Mouse (Mus musculus): Measurements from ENCODE around the gene Ttll7. TPM values are rescaled to one million over a fixed set of nuclear protein-coding genes. Genes with fewer than 3 reads are reported as not detected.

Ttll7 gene
- polyA plus RNA-seq, 1 experiment, result 5.2 TPM

GRCm38 (mm10) chr3:146956792-146957191 lies 104.6 kb downstream of the Ttll7 start:
- no peaks in the 10 kb centered on the region for H3K27me3 ChIP-seq (ENCODE audit: control insufficient read depth, insufficient read depth, insufficient read length)
- H3K4me2 ChIP-seq (ENCODE audit: low read depth), result no peak overlapping the region
- peaks cover 3% of the 10 kb centered on the region for H3K36me3 ChIP-seq (ENCODE audit: control insufficient read depth, insufficient read depth)
- H3ac ChIP-seq (ENCODE audit: control insufficient read depth, insufficient read length), result no peak overlapping the region
- no peak overlapping the region for H3K4me3 ChIP-seq
- TF ChIP-seq E2F4 (IDR thresholded peaks at IDR 0.05; ENCODE audit: insufficient read depth), result no peak
- no peak for TF ChIP-seq SRF (IDR thresholded peaks at IDR 0.05; ENCODE audit: control insufficient read depth, insufficient read length, low read depth)
- no peak for TF ChIP-seq USF1 (IDR thresholded peaks at IDR 0.05; ENCODE audit: low read depth)
- no peak for TF ChIP-seq TCF12 (IDR thresholded peaks at IDR 0.05; ENCODE audit: insufficient read depth, poor library complexity, severe bottlenecking)
- TF ChIP-seq POLR2A (IDR thresholded peaks at IDR 0.05; ENCODE audit: insufficient read length, low read depth), result no peak
- TF ChIP-seq MAX (IDR thresholded peaks at IDR 0.05; ENCODE audit: low read depth), result no peak
- TF ChIP-seq MYOG (IDR thresholded peaks at IDR 0.05; ENCODE audit: control insufficient read depth in 1 of 3, insufficient read depth in 1 of 3, insufficient read length in 2 of 3, low read depth in 2 of 3), result no peak
- TF ChIP-seq TCF3 (IDR thresholded peaks at IDR 0.05; ENCODE audit: insufficient read length, low read depth), result no peak
- no peak for TF ChIP-seq CEBPB (IDR thresholded peaks at IDR 0.05; ENCODE audit: insufficient read depth, poor library complexity, severe bottlenecking)
- TF ChIP-seq MYOD1 (IDR thresholded peaks at IDR 0.05; ENCODE audit: control insufficient read depth in 1 of 3, insufficient read length in 2 of 3, low read depth in 2 of 3), result no peak
- TF ChIP-seq REST (IDR thresholded peaks at IDR 0.05; ENCODE audit: insufficient read depth, insufficient read length), result no peak
- no peak for TF ChIP-seq POLR2AphosphoS2 (IDR thresholded peaks at IDR 0.05; ENCODE audit: insufficient read length, low read depth)
- no peaks in the 10 kb centered on the region for H3K79me2 ChIP-seq (ENCODE audit: control insufficient read depth, insufficient read depth)

GRCm38 (mm10) chr3:146962838-146963237 lies 110.7 kb downstream of the Ttll7 start:
- H3ac ChIP-seq (ENCODE audit: control insufficient read depth, insufficient read length), result no peak overlapping the region
- peaks cover 10% of the 10 kb centered on the region for H3K36me3 ChIP-seq (ENCODE audit: control insufficient read depth, insufficient read depth)
- H3K79me2 ChIP-seq (ENCODE audit: control insufficient read depth, insufficient read depth), result no peaks in the 10 kb centered on the region
- no peaks in the 10 kb centered on the region for H3K27me3 ChIP-seq (ENCODE audit: control insufficient read depth, insufficient read depth, insufficient read length)
- H3K4me3 ChIP-seq, result no peak overlapping the region
- no peak for TF ChIP-seq USF1 (IDR thresholded peaks at IDR 0.05; ENCODE audit: low read depth)
- TF ChIP-seq MYOG (IDR thresholded peaks at IDR 0.05; ENCODE audit: control insufficient read depth in 1 of 3, insufficient read depth in 1 of 3, insufficient read length in 2 of 3, low read depth in 2 of 3), result no peak
- TF ChIP-seq CEBPB (IDR thresholded peaks at IDR 0.05; ENCODE audit: insufficient read depth, poor library complexity, severe bottlenecking), result no peak
- no peak for TF ChIP-seq POLR2AphosphoS2 (IDR thresholded peaks at IDR 0.05; ENCODE audit: insufficient read length, low read depth)
- TF ChIP-seq REST (IDR thresholded peaks at IDR 0.05; ENCODE audit: insufficient read depth, insufficient read length), result no peak
- TF ChIP-seq POLR2A (IDR thresholded peaks at IDR 0.05; ENCODE audit: insufficient read length, low read depth), result no peak
- no peak overlapping the region for H3K4me2 ChIP-seq (ENCODE audit: low read depth)

- Histone ChIP-seq H3K4me3 (no peak overlapping the region), H3K4me2 (ENCODE audit: low read depth) (no peak overlapping the region), H3ac (ENCODE audit: control insufficient read depth, insufficient read length) (no peak overlapping the region), H3K27me3 (ENCODE audit: control insufficient read depth, insufficient read depth, insufficient read length) (no peaks in the 10 kb centered on the region), H3K79me2 (ENCODE audit: control insufficient read depth, insufficient read depth) (no peaks in the 10 kb centered on the region), H3K36me3 (ENCODE audit: control insufficient read depth, insufficient read depth) (peaks cover 17% of the 10 kb centered on the region)
- TF ChIP-seq E2F4 (IDR thresholded peaks at IDR 0.05; ENCODE audit: insufficient read depth), result no peak
- no peak for TF ChIP-seq USF1 (IDR thresholded peaks at IDR 0.05; ENCODE audit: low read depth)
- no peak for TF ChIP-seq MYOG (IDR thresholded peaks at IDR 0.05; ENCODE audit: control insufficient read depth in 1 of 3, insufficient read depth in 1 of 3, insufficient read length in 2 of 3, low read depth in 2 of 3)
- no peak for TF ChIP-seq SRF (IDR thresholded peaks at IDR 0.05; ENCODE audit: control insufficient read depth, insufficient read length, low read depth)
- no peak for TF ChIP-seq TCF12 (IDR thresholded peaks at IDR 0.05; ENCODE audit: insufficient read depth, poor library complexity, severe bottlenecking)
- no peak for TF ChIP-seq MAX (IDR thresholded peaks at IDR 0.05; ENCODE audit: low read depth)
Measured at GRCm38 (mm10) chr3:146964384-146964783, 112.2 kb downstream of the Ttll7 start.

- peaks cover 10% of the 10 kb centered on the region for H3K36me3 ChIP-seq (ENCODE audit: control insufficient read depth, insufficient read depth)
- H3ac ChIP-seq (ENCODE audit: control insufficient read depth, insufficient read length), result no peak overlapping the region
- TF ChIP-seq CEBPB (IDR thresholded peaks at IDR 0.05; ENCODE audit: insufficient read depth, poor library complexity, severe bottlenecking) (no peak), MYOG (IDR thresholded peaks at IDR 0.05; ENCODE audit: control insufficient read depth in 1 of 3, insufficient read depth in 1 of 3, insufficient read length in 2 of 3, low read depth in 2 of 3) (no peak), POLR2A (IDR thresholded peaks at IDR 0.05; ENCODE audit: insufficient read length, low read depth) (no peak), E2F4 (IDR thresholded peaks at IDR 0.05; ENCODE audit: insufficient read depth) (no peak), MYOD1 (IDR thresholded peaks at IDR 0.05; ENCODE audit: control insufficient read depth in 1 of 3, insufficient read length in 2 of 3, low read depth in 2 of 3) (no peak), REST (IDR thresholded peaks at IDR 0.05; ENCODE audit: insufficient read depth, insufficient read length) (no peak), SRF (IDR thresholded peaks at IDR 0.05; ENCODE audit: control insufficient read depth, insufficient read length, low read depth) (no peak), TCF12 (IDR thresholded peaks at IDR 0.05; ENCODE audit: insufficient read depth, poor library complexity, severe bottlenecking) (no peak), POLR2AphosphoS2 (IDR thresholded peaks at IDR 0.05; ENCODE audit: insufficient read length, low read depth) (no peak), MAX (IDR thresholded peaks at IDR 0.05; ENCODE audit: low read depth) (no peak), USF1 (IDR thresholded peaks at IDR 0.05; ENCODE audit: low read depth) (no peak), TCF3 (IDR thresholded peaks at IDR 0.05; ENCODE audit: insufficient read length, low read depth) (no peak)
- no peak overlapping the region for H3K4me2 ChIP-seq (ENCODE audit: low read depth)
- H3K4me3 ChIP-seq, result no peak overlapping the region
- H3K79me2 ChIP-seq (ENCODE audit: control insufficient read depth, insufficient read depth), result no peaks in the 10 kb centered on the region
- H3K27me3 ChIP-seq (ENCODE audit: control insufficient read depth, insufficient read depth, insufficient read length), result no peaks in the 10 kb centered on the region
Measured at GRCm38 (mm10) chr3:146967242-146967641, 115.1 kb downstream of the Ttll7 start.

- Histone ChIP-seq H3K4me2 (ENCODE audit: low read depth) (no peak overlapping the region), H3K36me3 (ENCODE audit: control insufficient read depth, insufficient read depth) (peaks cover 8% of the 10 kb centered on the region), H3ac (ENCODE audit: control insufficient read depth, insufficient read length) (no peak overlapping the region), H3K4me3 (no peak overlapping the region), H3K79me2 (ENCODE audit: control insufficient read depth, insufficient read depth) (no peaks in the 10 kb centered on the region), H3K27me3 (ENCODE audit: control insufficient read depth, insufficient read depth, insufficient read length) (no peaks in the 10 kb centered on the region)
- TF ChIP-seq MYOG (IDR thresholded peaks at IDR 0.05; ENCODE audit: control insufficient read depth in 1 of 3, insufficient read depth in 1 of 3, insufficient read length in 2 of 3, low read depth in 2 of 3) (no peak), MYOD1 (IDR thresholded peaks at IDR 0.05; ENCODE audit: control insufficient read depth in 1 of 3, insufficient read length in 2 of 3, low read depth in 2 of 3) (no peak), MAX (IDR thresholded peaks at IDR 0.05; ENCODE audit: low read depth) (no peak), POLR2AphosphoS2 (IDR thresholded peaks at IDR 0.05; ENCODE audit: insufficient read length, low read depth) (no peak), POLR2A (IDR thresholded peaks at IDR 0.05; ENCODE audit: insufficient read length, low read depth) (no peak), SRF (IDR thresholded peaks at IDR 0.05; ENCODE audit: control insufficient read depth, insufficient read length, low read depth) (no peak), TCF12 (IDR thresholded peaks at IDR 0.05; ENCODE audit: insufficient read depth, poor library complexity, severe bottlenecking) (no peak), E2F4 (IDR thresholded peaks at IDR 0.05; ENCODE audit: insufficient read depth) (no peak), CEBPB (IDR thresholded peaks at IDR 0.05; ENCODE audit: insufficient read depth, poor library complexity, severe bottlenecking) (no peak)
Measured at GRCm38 (mm10) chr3:146967834-146968233, 115.7 kb downstream of the Ttll7 start.

All from myocyte (in vitro differentiated cells).